Mouse (Mus musculus) CH12.LX (cell line): ENCODE results near the gene Unc13a. TPM values are rescaled to one million over a fixed set of nuclear protein-coding genes. Genes with fewer than 3 reads are reported as not detected.
A peak's percentile ranks its signal among the peaks of the same experiment; 100 is the strongest.

Source experiments
- DNase-seq: peaks from one replicate; pipeline ENCODE4 v3.0.0-alpha.2; 2013; ENCODE audit errors: extremely low read depth
- H3K27ac ChIP-seq: 2 replicates; pipeline ENCODE4 v1.5.1; 2012; ENCODE audit warnings: low read depth, mild to moderate bottlenecking, control low read depth, moderate library complexity; ENCODE audit not compliant: insufficient read depth
- H3K27me3 ChIP-seq: replicated peaks from 2 replicates; pipeline ENCODE3; 2012; ENCODE audit warnings: inconsistent platforms
- H3K36me3 ChIP-seq, 2 experiments: replicated peaks in 1 of 2; 2 replicates each; pipeline versions ENCODE3 to v1.6.1; 2012; ENCODE audit warnings: inconsistent platforms in 1 of 2, low read length in 1 of 2, mild to moderate bottlenecking in 1 of 2, mixed read lengths in 1 of 2, moderate library complexity in 1 of 2; ENCODE audit not compliant: control insufficient read depth in 1 of 2, insufficient read depth in 1 of 2
- H3K4me1 ChIP-seq, 2 experiments: 2 replicates each; pipeline ENCODE4 v1.6.1; 2012; ENCODE audit warnings: inconsistent platforms in 1 of 2, moderate library complexity in 1 of 2; ENCODE audit not compliant: insufficient read depth in 2 of 2, control insufficient read depth in 1 of 2
- H3K4me2 ChIP-seq: 2 replicates; pipeline ENCODE4 v1.6.1; 2012; ENCODE audit warnings: low read depth, mild to moderate bottlenecking, control low read depth; ENCODE audit not compliant: poor library complexity, insufficient read depth, severe bottlenecking
- H3K4me3 ChIP-seq, 3 experiments: fragments of 150-350 bp in 1 of 3; sonication (generic) in 1 of 3; replicated peaks in 1 of 3; 2 replicates each; pipeline versions ENCODE3 to v1.5.1; 2011 to 2012; ENCODE audit warnings: low read depth in 2 of 3, low read length in 2 of 3, mild to moderate bottlenecking in 2 of 3, moderate library complexity in 2 of 3, control low read depth in 1 of 3, improper control_type of control experiment in 1 of 3, inconsistent platforms in 1 of 3, mixed read lengths in 1 of 3; ENCODE audit not compliant: poor library complexity in 1 of 3
- H3K79me2 ChIP-seq: replicated peaks from 2 replicates; pipeline ENCODE4 v1.6.1; 2012; ENCODE audit warnings: mild to moderate bottlenecking, moderate library complexity; ENCODE audit not compliant: control insufficient read depth, poor library complexity, insufficient read depth, severe bottlenecking; ENCODE audit errors: extremely low read depth
- H3K9ac ChIP-seq: 2 replicates; pipeline ENCODE4 v1.6.1; 2012; ENCODE audit warnings: low read depth, mild to moderate bottlenecking, control low read depth, moderate library complexity; ENCODE audit not compliant: insufficient read depth
- H3K9me3 ChIP-seq: replicated peaks from 2 replicates; pipeline ENCODE3; 2012; ENCODE audit warnings: low read length, inconsistent platforms, mixed read lengths
- BHLHE40 ChIP-seq: IDR thresholded peaks from 2 replicates; pipeline ENCODE4 v1.6.1; 2011; ENCODE audit warnings: mild to moderate bottlenecking, low read depth, low read length, improper control_type of control experiment
- CHD2 ChIP-seq: IDR thresholded peaks from 2 replicates; pipeline ENCODE4 v1.6.1; 2011; ENCODE audit warnings: low read length, improper control_type of control experiment
- CTCF ChIP-seq, 2 experiments: IDR thresholded peaks in 1 of 2; conservative IDR thresholded peaks in 1 of 2; 2 replicates each; pipeline ENCODE4 v1.5.1; 2011 to 2012; ENCODE audit warnings: low read depth in 2 of 2, low read length in 2 of 2, improper control_type of control experiment in 1 of 2, inconsistent platforms in 1 of 2, mild to moderate bottlenecking in 1 of 2, moderate library complexity in 1 of 2
- E2F4 ChIP-seq: IDR thresholded peaks from 2 replicates; pipeline ENCODE4 v1.6.1; 2011; ENCODE audit warnings: low read depth, low read length, improper control_type of control experiment; ENCODE audit not compliant: insufficient replicate concordance
- ELF1 ChIP-seq: IDR thresholded peaks from 2 replicates; pipeline ENCODE4 v1.6.1; 2014; ENCODE audit warnings: low read depth, mild to moderate bottlenecking, inconsistent platforms, low read length, improper control_type of control experiment
- JUND ChIP-seq: conservative IDR thresholded peaks from 2 replicates; pipeline ENCODE4 v1.6.1; 2011; ENCODE audit warnings: low read depth, low read length, improper control_type of control experiment
- MAFK ChIP-seq: IDR thresholded peaks from 2 replicates; pipeline ENCODE4 v1.6.1; 2011; ENCODE audit warnings: low read length, improper control_type of control experiment; ENCODE audit not compliant: insufficient replicate concordance
- MAZ ChIP-seq: IDR thresholded peaks from 2 replicates; pipeline ENCODE4 v1.6.1; 2012; ENCODE audit warnings: low read depth, mild to moderate bottlenecking, inconsistent platforms, low read length, improper control_type of control experiment, moderate library complexity
- POLR2A ChIP-seq: IDR thresholded peaks from 2 replicates; pipeline ENCODE4 v1.6.1; 2011; ENCODE audit warnings: low read depth, mild to moderate bottlenecking, improper control_type of control experiment, low read length
- POLR2AphosphoS2 ChIP-seq: IDR thresholded peaks from 2 replicates; pipeline ENCODE4 v1.6.1; 2011; ENCODE audit warnings: low read depth, low read length, improper control_type of control experiment
- TCF12 ChIP-seq: IDR thresholded peaks from 2 replicates; pipeline ENCODE4 v1.6.1; 2014; ENCODE audit warnings: low read depth, mild to moderate bottlenecking, inconsistent platforms, low read length, improper control_type of control experiment
- ZNF384 ChIP-seq: IDR thresholded peaks from 2 replicates; pipeline ENCODE4 v1.6.1; 2012; ENCODE audit warnings: low read depth, low read length, improper control_type of control experiment, inconsistent platforms
- dilution Hi-C: fragments of 300-500 bp; cut with MboI; formaldehyde crosslinking; loops from 2 replicates; pipeline ENCODE4 v1.14.3; 2020; ENCODE audit warnings: low sequenced_read_pairs; ENCODE audit not compliant: extremely low pct_unique_long_range_greater_than_20kb, extremely low pct_ligation_motif_present
- in situ Hi-C: fragments of 300-500 bp; cut with MboI; formaldehyde crosslinking; loops from 3 replicates; pipeline ENCODE4 v1.14.3; 2019; ENCODE audit warnings: low sequenced_read_pairs, low pct_ligation_motif_present, low pct_unique_long_range_greater_than_20kb, mixed read lengths
- polyA plus RNA-seq: library from polyadenylated mRNA; unstranded; fragments of >175 nt; gene quantifications from 2 replicates; pipeline ENCODE4 v1.2.1, GENCODE M21; 2012; ENCODE audit warnings: low read depth; ENCODE audit not compliant: insufficient read length
- total RNA-seq, 2 experiments: library from RNA; depleted of rRNA; stranded (reverse); fragments of 300-350 nt in 1 of 2; fragments of >200 nt in 1 of 2; gene quantifications; 2 replicates each; pipeline ENCODE4 v1.2.3; 2012 to 2014

The Unc13a gene
- total and polyA plus RNA-seq, 3 experiments = 0.68 to 2.1 (median 1.0) TPM

DNA sequence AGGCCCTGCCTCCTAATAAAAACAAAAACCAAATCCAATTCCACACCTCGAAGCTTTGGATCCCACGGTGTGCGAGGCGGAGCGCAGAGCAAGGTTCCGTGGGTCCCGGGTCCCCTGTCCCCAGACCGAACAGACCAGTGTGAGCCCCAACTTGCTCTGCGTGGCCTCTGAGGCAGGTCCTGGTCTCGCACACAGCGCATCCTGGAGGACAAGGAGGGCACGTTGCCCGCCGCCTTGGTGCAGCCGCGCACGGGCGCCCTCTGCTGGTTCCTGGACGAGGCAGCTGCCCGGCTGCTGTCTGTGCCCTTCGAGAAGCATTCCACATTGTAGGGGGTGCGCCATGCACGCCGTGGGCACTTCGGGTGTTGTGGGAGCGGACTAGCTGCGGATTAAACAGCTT, 75.7 kb downstream of the Unc13a start (continued):
- 0 out of 2 replicates have a peak, but pooled peaks have one; percentile 33 for TF ChIP-seq ELF1
- TF ChIP-seq BHLHE40 = peak; percentile 44
- TF ChIP-seq CTCF (conservative IDR thresholded peaks at IDR 0.05 in 1 of 2, IDR thresholded peaks at IDR 0.05 in 1 of 2; ENCODE audit: low read depth in 2 of 2, low read length in 2 of 2) = peak; percentile 61 to 100
- TF ChIP-seq TCF12 = peak; percentile 40; the same call in 1 of the 2 replicates
- 0 out of 2 replicates have a peak, but pooled peaks have one; percentile 0 for TF ChIP-seq MAZ
- TF ChIP-seq MAFK = no peak
- TF ChIP-seq JUND = no peak
- TF ChIP-seq CHD2 = 0 out of 2 replicates have a peak, but pooled peaks have one; percentile 8

- no peaks in the 10 kb centered on the region for H3K9me3 ChIP-seq
- TF ChIP-seq MAFK (peak; percentile 58; the same call in 1 of the 2 replicates), POLR2A (0 out of 2 replicates have a peak, but pooled peaks have one; percentile 24), ELF1 (no peak), MAZ (no peak), ZNF384 (peak; percentile 61)
- TF ChIP-seq, all 38 proteins: peak for 3
- Histone ChIP-seq H3K36me3 (peaks cover 0 to 26% of the 10 kb centered on the region in 2 experiments), H3K4me3 (peak overlapping the region; percentile 50 to 89 (median 70)), H3K27me3 (no peaks in the 10 kb centered on the region), H3K27ac (peak overlapping the region; percentile 62), H3K4me1 (peaks cover 46 to 67% of the 10 kb centered on the region in 2 experiments), H3K9ac (peak overlapping the region; percentile 60; the same call in 1 of the 2 replicates), H3K79me2 (peaks cover 20% of the 10 kb centered on the region), H3K4me2 (peak overlapping the region; percentile 26)
- in situ Hi-C loops = no loop called here
- dilution Hi-C loops = no loop called here
- no peak for DNase-seq
These were observed 77.2 kb downstream of the Unc13a start for GRCm38 (mm10) chr8:71594324-71594722.

DNA sequence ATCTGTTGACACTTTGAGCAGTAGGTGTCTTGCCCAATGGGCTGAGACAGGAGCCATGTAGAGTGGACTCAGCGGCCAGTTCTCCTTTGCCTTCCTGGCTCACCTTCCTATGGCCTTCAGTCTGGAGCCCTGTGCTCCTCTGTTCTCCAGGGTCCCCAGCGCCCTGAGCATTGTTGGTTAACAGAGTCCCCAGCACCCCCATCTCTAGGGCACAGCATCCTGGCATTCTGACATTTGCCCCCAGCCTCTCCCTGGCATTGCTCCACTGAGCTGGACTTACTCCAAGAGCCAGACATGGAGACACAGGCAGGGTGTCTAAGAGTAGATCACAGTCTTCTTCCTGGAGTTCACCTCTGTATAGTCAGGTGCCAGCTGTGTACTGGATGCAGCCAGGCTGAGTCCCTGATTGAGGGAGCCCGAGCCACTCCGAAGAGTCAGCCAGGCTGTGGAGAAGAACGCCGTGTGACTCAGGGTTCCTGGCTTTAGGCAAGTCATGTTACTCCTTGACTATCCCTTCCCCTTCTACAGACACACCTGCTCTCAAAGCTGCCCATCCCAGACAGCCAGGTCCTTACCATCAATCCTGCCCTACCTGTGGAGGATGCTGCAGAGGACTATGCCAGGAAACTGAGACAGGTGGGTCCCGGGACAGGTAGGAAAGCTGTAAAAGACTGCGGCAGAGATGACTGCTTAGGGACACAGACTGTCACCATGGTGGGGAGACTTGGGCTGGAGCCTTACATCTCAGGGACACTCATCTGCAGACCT, 77.8 kb downstream of the Unc13a start:
- no peaks in the 10 kb centered on the region for H3K9me3 ChIP-seq
- peaks cover 0 to 20% of the 10 kb centered on the region in 2 experiments for H3K36me3 ChIP-seq
- H3K79me2 ChIP-seq = peaks cover 20% of the 10 kb centered on the region
- dilution Hi-C loops = no loop called here
- TF ChIP-seq POLR2AphosphoS2 = 0 out of 2 replicates have a peak, but pooled peaks have one; percentile 22
- TF ChIP-seq E2F4 = no peak
- DNase-seq = no peak
- no peaks in the 10 kb centered on the region for H3K27me3 ChIP-seq
- peak overlapping the region; percentile 87 for H3K9ac ChIP-seq
- in situ Hi-C loops = no loop called here
- peaks cover 43 to 67% of the 10 kb centered on the region in 2 experiments for H3K4me1 ChIP-seq
- peak overlapping the region; percentile 3 to 89 (median 70) for H3K4me3 ChIP-seq
- peak overlapping the region; percentile 26 for H3K4me2 ChIP-seq
- H3K27ac ChIP-seq = peak overlapping the region; percentile 23; the same call in 1 of the 2 replicates
